Mouse (Mus musculus): ENCODE data around the gene Ryk. TPM values are rescaled to one million over a fixed set of nuclear protein-coding genes. Genes with fewer than 3 reads are reported as not detected.

Ryk gene
- total and polyA plus RNA-seq, 2 experiments from 2014 or later, result 8.8 to 66.1 TPM

- H3K9ac ChIP-seq (replicated peaks; ENCODE audit: low read depth, low read length), result no peak overlapping the region
- WGBS, result 94% methylated on average over 5 of the region's 5 CpGs
- H3K36me3 ChIP-seq (replicated peaks; ENCODE audit: control insufficient read depth, insufficient read depth, low read length), result peaks cover 5% of the 10 kb centered on the region; the same call in 1 of the 2 replicates
- H3K27ac ChIP-seq (ENCODE audit: low read depth), result no peak overlapping the region
- TF ChIP-seq EP300 (IDR thresholded peaks at IDR 0.05; ENCODE audit: low read depth), result no peak
- TF ChIP-seq CTCF (IDR thresholded peaks at IDR 0.05; ENCODE audit: low read depth), result no peak
- no peak overlapping the region for H3K4me2 ChIP-seq (ENCODE audit: low read depth, low read length)
- H3K4me1 ChIP-seq (ENCODE audit: control insufficient read depth, insufficient read depth), result peaks cover 19% of the 10 kb centered on the region
- no peak for ATAC-seq (ENCODE audit: insufficient read depth, low read depth)
- H3K9me3 ChIP-seq (replicated peaks; ENCODE audit: control insufficient read depth, low read length), result no peaks in the 10 kb centered on the region
- DNase-seq (ENCODE audit: low spot score), result no peak
- no peak overlapping the region for H3K4me3 ChIP-seq (ENCODE audit: low read depth, low read length)
- H3K27me3 ChIP-seq (ENCODE audit: control insufficient read depth, insufficient read depth, low read length), result no peaks in the 10 kb centered on the region
These were observed 23.6 kb downstream of the Ryk start for GRCm38 (mm10) chr9:102858283-102858682.

- no peaks in the 10 kb centered on the region for H3K9me3 ChIP-seq (replicated peaks; ENCODE audit: control insufficient read depth, low read length)
- 94% methylated on average over 5 of the region's 5 CpGs for WGBS
- H3K4me3 ChIP-seq (ENCODE audit: low read depth, low read length), result no peak overlapping the region
- peaks cover 5% of the 10 kb centered on the region; the same call in 1 of the 2 replicates for H3K36me3 ChIP-seq (replicated peaks; ENCODE audit: control insufficient read depth, insufficient read depth, low read length)
- no peak overlapping the region for H3K27ac ChIP-seq (ENCODE audit: low read depth)
- no peak overlapping the region for H3K4me2 ChIP-seq (ENCODE audit: low read depth, low read length)
- H3K9ac ChIP-seq (replicated peaks; ENCODE audit: low read depth, low read length), result no peak overlapping the region
- DNase-seq (ENCODE audit: low spot score) (no peak), ATAC-seq (ENCODE audit: insufficient read depth, low read depth) (no peak)
- H3K4me1 ChIP-seq (ENCODE audit: control insufficient read depth, insufficient read depth), result peaks cover 31% of the 10 kb centered on the region
- H3K27me3 ChIP-seq (ENCODE audit: control insufficient read depth, insufficient read depth, low read length), result no peaks in the 10 kb centered on the region
- TF ChIP-seq CTCF (IDR thresholded peaks at IDR 0.05; ENCODE audit: low read depth) (no peak), EP300 (IDR thresholded peaks at IDR 0.05; ENCODE audit: low read depth) (no peak)
These were observed 24.7 kb downstream of the Ryk start for GRCm38 (mm10) chr9:102859399-102859798.

- no peak for ATAC-seq (ENCODE audit: insufficient read depth, low read depth)
- H3K36me3 ChIP-seq (replicated peaks; ENCODE audit: control insufficient read depth, insufficient read depth, low read length), result peaks cover 5% of the 10 kb centered on the region; the same call in 1 of the 2 replicates
- no peaks in the 10 kb centered on the region for H3K27me3 ChIP-seq (ENCODE audit: control insufficient read depth, insufficient read depth, low read length)
- H3K4me1 ChIP-seq (ENCODE audit: control insufficient read depth, insufficient read depth), result peaks cover 36% of the 10 kb centered on the region
- no peaks in the 10 kb centered on the region for H3K9me3 ChIP-seq (replicated peaks; ENCODE audit: control insufficient read depth, low read length)
- DNase-seq (ENCODE audit: low spot score), result no peak
- no peak for TF ChIP-seq EP300 (IDR thresholded peaks at IDR 0.05; ENCODE audit: low read depth)
- no peak for TF ChIP-seq CTCF (IDR thresholded peaks at IDR 0.05; ENCODE audit: low read depth)
- WGBS, result 85% methylated on average over 10 of the region's 10 CpGs
- no peak overlapping the region for H3K4me2 ChIP-seq (ENCODE audit: low read depth, low read length)
- no peak overlapping the region for H3K4me3 ChIP-seq (ENCODE audit: low read depth, low read length)
- no peak overlapping the region for H3K9ac ChIP-seq (replicated peaks; ENCODE audit: low read depth, low read length)
- H3K27ac ChIP-seq (ENCODE audit: low read depth), result no peak overlapping the region
These were observed 25.2 kb downstream of the Ryk start for GRCm38 (mm10) chr9:102859963-102860362.

GRCm38 (mm10) chr9:102860802-102861469 is 26.2 kb downstream of the Ryk start:
- Histone ChIP-seq H3K27ac (ENCODE audit: low read depth) (peak overlapping the region; percentile 62), H3K9me3 (replicated peaks; ENCODE audit: control insufficient read depth, low read length) (no peaks in the 10 kb centered on the region), H3K4me2 (ENCODE audit: low read depth, low read length) (peak overlapping the region; percentile 24; the same call in 1 of the 2 replicates), H3K4me3 (ENCODE audit: low read depth, low read length) (no peak overlapping the region), H3K4me1 (ENCODE audit: control insufficient read depth, insufficient read depth) (peaks cover 41% of the 10 kb centered on the region), H3K36me3 (replicated peaks; ENCODE audit: control insufficient read depth, insufficient read depth, low read length) (peaks cover 5% of the 10 kb centered on the region; the same call in 1 of the 2 replicates), H3K27me3 (ENCODE audit: control insufficient read depth, insufficient read depth, low read length) (no peaks in the 10 kb centered on the region), H3K9ac (replicated peaks; ENCODE audit: low read depth, low read length) (no peak overlapping the region)
- TF ChIP-seq CTCF (IDR thresholded peaks at IDR 0.05; ENCODE audit: low read depth) (no peak), EP300 (IDR thresholded peaks at IDR 0.05; ENCODE audit: low read depth) (no peak)
- 18% methylated on average over 7 of the region's 7 CpGs for WGBS
- DNase-seq (ENCODE audit: low spot score), result peak; percentile 72
- no peak for ATAC-seq (ENCODE audit: insufficient read depth, low read depth)

- Histone ChIP-seq H3K36me3 (replicated peaks; ENCODE audit: control insufficient read depth, insufficient read depth, low read length) (peaks cover 2% of the 10 kb centered on the region; the same call in 1 of the 2 replicates), H3K27me3 (ENCODE audit: control insufficient read depth, insufficient read depth, low read length) (no peaks in the 10 kb centered on the region), H3K9ac (replicated peaks; ENCODE audit: low read depth, low read length) (0 out of 2 replicates have a peak overlapping the region, but pooled peaks have one; percentile 10), H3K4me2 (ENCODE audit: low read depth, low read length) (no peak overlapping the region), H3K4me1 (ENCODE audit: control insufficient read depth, insufficient read depth) (peaks cover 41% of the 10 kb centered on the region), H3K9me3 (replicated peaks; ENCODE audit: control insufficient read depth, low read length) (no peaks in the 10 kb centered on the region), H3K4me3 (ENCODE audit: low read depth, low read length) (no peak overlapping the region), H3K27ac (ENCODE audit: low read depth) (peak overlapping the region; percentile 62)
- ATAC-seq (ENCODE audit: insufficient read depth, low read depth) (no peak), DNase-seq (ENCODE audit: low spot score) (no peak)
- TF ChIP-seq EP300 (IDR thresholded peaks at IDR 0.05; ENCODE audit: low read depth), result no peak
- no peak for TF ChIP-seq CTCF (IDR thresholded peaks at IDR 0.05; ENCODE audit: low read depth)
- WGBS, result 49% methylated on average over 7 of the region's 7 CpGs
These were observed 27.1 kb downstream of the Ryk start for GRCm38 (mm10) chr9:102861789-102862188.

All from heart, postnatal 0 days (tissue).